Mouse (Mus musculus): Measurements from ENCODE around the gene Hbq1a. TPM values are rescaled to one million over a fixed set of nuclear protein-coding genes. Genes with fewer than 3 reads are reported as not detected.

The Hbq1a gene
- total and polyA plus RNA-seq, 3 experiments: 0.29 to 0.46 TPM; not detected in 1

DNA sequence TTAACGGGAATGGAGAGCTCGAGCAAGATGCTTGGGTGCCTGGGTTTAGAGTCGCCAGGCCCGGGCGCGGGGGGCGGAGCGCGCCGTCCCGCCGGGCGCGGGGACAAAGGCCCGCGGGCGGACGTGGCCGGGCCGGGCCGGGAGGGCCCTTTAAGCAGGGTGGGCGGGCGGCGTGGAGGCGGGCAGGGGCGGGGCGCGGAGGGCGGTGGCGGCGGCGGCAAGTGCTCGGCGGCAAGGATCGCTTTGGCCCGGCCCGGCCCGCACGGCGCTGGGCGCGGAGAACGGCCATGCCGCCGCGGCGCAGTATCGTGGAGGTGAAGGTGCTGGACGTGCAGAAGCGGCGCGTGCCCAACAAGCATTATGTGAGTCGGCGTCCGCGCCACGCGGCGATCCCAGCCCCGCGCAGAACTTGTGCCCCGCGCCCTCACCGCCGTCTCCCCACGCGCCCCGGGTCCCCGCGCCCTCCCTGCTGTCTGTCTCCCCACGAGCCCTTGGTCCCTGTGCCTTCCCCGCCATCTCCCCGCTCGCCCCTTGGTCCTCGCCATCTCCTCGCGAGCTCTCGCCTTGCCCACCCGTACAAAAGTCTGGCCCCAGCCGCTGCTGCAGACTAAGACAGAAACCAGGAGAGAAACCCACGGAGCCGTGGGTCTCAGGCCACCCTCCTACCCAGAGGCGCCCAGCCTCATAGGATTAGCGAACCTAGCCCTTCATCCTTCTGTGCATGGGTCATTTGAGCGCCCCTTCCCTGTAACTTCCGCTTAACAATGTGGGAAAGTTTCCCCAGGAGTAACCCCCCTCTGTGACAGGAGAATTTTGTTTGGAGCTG is 48.0 kb downstream of the Hbq1a start, which contains the start of gene Sh3pxd2b (continued):
- TF ChIP-seq TAL1 (IDR thresholded peaks at IDR 0.05; ENCODE audit: low read length) (no peak), MYC (IDR thresholded peaks at IDR 0.05; ENCODE audit: low read depth, low read length) (no peak), JUND (IDR thresholded peaks at IDR 0.05; ENCODE audit: low read depth, low read length) (no peak), ZMIZ1 (IDR thresholded peaks at IDR 0.05; ENCODE audit: low read depth, low read length) (no peak; the same call in 1 of the 2 replicates), TBP (IDR thresholded peaks at IDR 0.05; ENCODE audit: low read depth, low read length) (no peak), RAD21 (IDR thresholded peaks at IDR 0.05; ENCODE audit: low read depth, low read length) (no peak), BHLHE40 (IDR thresholded peaks at IDR 0.05; ENCODE audit: borderline replicate concordance, low read depth, low read length) (no peak), CHD1 (IDR thresholded peaks at IDR 0.05; ENCODE audit: low read depth, low read length) (no peak), HCFC1 (IDR thresholded peaks at IDR 0.05; ENCODE audit: low read depth, low read length) (0 out of 2 replicates have a peak, but pooled peaks have one; percentile 12), CTCF (IDR thresholded peaks at IDR 0.05 in 2 of 3, conservative IDR thresholded peaks at IDR 0.05 in 1 of 3; ENCODE audit: control insufficient read depth in 1 of 3, insufficient read depth in 1 of 3, low read depth in 2 of 3, low read length in 3 of 3, poor library complexity in 1 of 3, severe bottlenecking in 1 of 3) (no peak), ZNF384 (IDR thresholded peaks at IDR 0.05; ENCODE audit: low read depth, low read length) (no peak), ZKSCAN1 (IDR thresholded peaks at IDR 0.05; ENCODE audit: low read depth, low read length) (no peak)

- TF ChIP-seq UBTF (IDR thresholded peaks at IDR 0.05; ENCODE audit: borderline replicate concordance, insufficient read depth, low read depth, low read length) (0 out of 2 replicates have a peak, but pooled peaks have one; percentile 27), TBP (IDR thresholded peaks at IDR 0.05; ENCODE audit: low read depth, low read length) (0 out of 2 replicates have a peak, but pooled peaks have one; percentile 16), MAX (IDR thresholded peaks at IDR 0.05; ENCODE audit: low read length) (no peak), RCOR1 (IDR thresholded peaks at IDR 0.05; ENCODE audit: low read depth, low read length) (no peak)
- peak overlapping the region; percentile 86 to 98 for H3K4me3 ChIP-seq (ENCODE audit: control insufficient read depth in 1 of 2, insufficient read depth in 1 of 2, low read depth in 2 of 2, low read length in 2 of 2)
- DNase-seq (ENCODE audit: low read depth, low spot score): peak; percentile 61
- peak overlapping the region; percentile 84 for H3K27ac ChIP-seq (ENCODE audit: control insufficient read depth, low read depth, low read length)
- no peaks in the 10 kb centered on the region for H3K9me3 ChIP-seq (replicated peaks; ENCODE audit: insufficient read depth, low read length)
- H3K36me3 ChIP-seq (ENCODE audit: control insufficient read depth in 1 of 2, insufficient read depth in 2 of 2, low read length in 2 of 2): peaks cover 0 to 13% of the 10 kb centered on the region in 2 experiments; a peak in 2 of 4 replicates
- peak overlapping the region; percentile 92 for H3K9ac ChIP-seq (ENCODE audit: control insufficient read depth, low read depth, low read length, poor library complexity, severe bottlenecking)
- H3K27me3 ChIP-seq (ENCODE audit: control insufficient read depth in 1 of 2, insufficient read depth in 2 of 2, low read length in 2 of 2): peaks cover 2% of the 10 kb centered on the region in 2 experiments; a peak in 1 of 4 replicates
- H3K4me1 ChIP-seq (ENCODE audit: control insufficient read depth in 1 of 2, insufficient read depth in 2 of 2, low read length in 2 of 2): peaks cover 0 to 19% of the 10 kb centered on the region in 2 experiments; a peak in 3 of 4 replicates
- peaks cover 14% of the 10 kb centered on the region for H3K79me2 ChIP-seq (ENCODE audit: control insufficient read depth, insufficient read depth, low read length, poor library complexity)
Observed at GRCm38 (mm10) chr11:32348433-32349283, 48.8 kb downstream of the Hbq1a start.

All from MEL (cell line).